Mouse (Mus musculus) embryonic stem cell, embryonic (primary cell): ENCODE measurements around the gene Olfr658.

Experiments
- CTCF ChIA-PET, 4 experiments: fragments of 300-600 bp in 2 of 4; fragments of 350-600 bp in 2 of 4; sonication (Branson Sonifier 250); formaldehyde crosslinking; loops; one replicate each; lab custom pipeline; 2022; ENCODE audit warnings: inconsistent platforms in 2 of 4; lab: Charles Lee
- POLR2A ChIA-PET, 4 experiments: fragments of 300-600 bp in 2 of 4; fragments of 350-600 bp in 2 of 4; sonication (Branson Sonifier 250); formaldehyde crosslinking; loops; one replicate each; lab custom pipeline; 2022; ENCODE audit warnings: antibody characterized with exemption in 4 of 4, inconsistent platforms in 1 of 4; lab: Charles Lee

Gene Olfr658

GRCm38 (mm10) chr7:104646841-104647482 is at the start of gene Olfr658:
TSS of gene Olfr658 (minus strand) at chr7:104647305.
- CTCF ChIA-PET: interaction anchor here in 1 of 4 experiments (0.6 kb wide), 1 partner anchor 385 kb away, joined by 13 read pairs; no protein-coding TSS in a partner anchor

GRCm38 (mm10) chr7:104686201-104686600 is 39.1 kb upstream of the Olfr658 start, which contains the start of gene Olfr661:
TSS of gene Olfr661 (plus strand) at chr7:104686501.
- POLR2A ChIA-PET: interaction anchor here in 1 of 4 experiments (0.6 kb wide), 1 partner anchor 306 kb away, joined by 3 read pairs; no protein-coding TSS in a partner anchor
- CTCF ChIA-PET: no interaction called here

More at GRCm38 (mm10) chr7:104646841-104647482, at the start of gene Olfr658:
- POLR2A ChIA-PET: interaction anchor here in 1 of 4 experiments (1.0 kb wide), 1 partner anchor 24 kb away, joined by 4 read pairs; no protein-coding TSS in a partner anchor

- ChIA-PET POLR2A (no interaction called here), CTCF (no interaction called here)
Measured at GRCm38 (mm10) chr7:104666453-104666852, 19.3 kb upstream of the Olfr658 start, which contains the start of gene Olfr659. TSS of gene Olfr659 (plus strand) at chr7:104666753.

- POLR2A ChIA-PET: no interaction called here
Measured at GRCm38 (mm10) chr7:104624494-104624893, 22.6 kb downstream of the Olfr658 start, which contains the start of gene Olfr657. TSS of gene Olfr657 (plus strand) at chr7:104624794.

GRCm38 (mm10) chr7:104613655-104614054 is 33.5 kb downstream of the Olfr658 start, which contains the start of gene Olfr656:
TSS of gene Olfr656 (plus strand) at chr7:104613955.
- ChIA-PET CTCF (no interaction called here), POLR2A (no interaction called here)

More at GRCm38 (mm10) chr7:104624494-104624893, 22.6 kb downstream of the Olfr658 start, which contains the start of gene Olfr657:
- CTCF ChIA-PET: no interaction called here

- ChIA-PET POLR2A (no interaction called here), CTCF (no interaction called here)
Measured at GRCm38 (mm10) chr7:104604727-104605126, 42.4 kb downstream of the Olfr658 start.

- CTCF ChIA-PET: interaction anchor here in 1 of 4 experiments (0.6 kb wide), 1 partner anchor 519 kb away, joined by 4 read pairs; no protein-coding TSS in a partner anchor
- POLR2A ChIA-PET: no interaction called here
Measured at GRCm38 (mm10) chr7:104603173-104603572, 43.9 kb downstream of the Olfr658 start.

- CTCF ChIA-PET: no interaction called here
- POLR2A ChIA-PET: no interaction called here
Measured at GRCm38 (mm10) chr7:104601679-104602078, 45.4 kb downstream of the Olfr658 start, which contains the start of gene Olfr655. TSS of gene Olfr655 (minus strand) at chr7:104601779.
